Mouse (Mus musculus) embryonic stem cell, embryonic (primary cell): ENCODE results near the gene Rundc3b.

Experiments used
- CTCF ChIA-PET, 4 experiments: fragments of 300-600 bp in 2 of 4; fragments of 350-600 bp in 2 of 4; sonication (Branson Sonifier 250); formaldehyde crosslinking; loops; one replicate each; lab custom pipeline; 2022; ENCODE audit warnings: inconsistent platforms in 2 of 4; lab: Charles Lee
- POLR2A ChIA-PET, 4 experiments: fragments of 300-600 bp in 2 of 4; fragments of 350-600 bp in 2 of 4; sonication (Branson Sonifier 250); formaldehyde crosslinking; loops; one replicate each; lab custom pipeline; 2022; ENCODE audit warnings: antibody characterized with exemption in 4 of 4, inconsistent platforms in 1 of 4; lab: Charles Lee

The Rundc3b gene

DNA sequence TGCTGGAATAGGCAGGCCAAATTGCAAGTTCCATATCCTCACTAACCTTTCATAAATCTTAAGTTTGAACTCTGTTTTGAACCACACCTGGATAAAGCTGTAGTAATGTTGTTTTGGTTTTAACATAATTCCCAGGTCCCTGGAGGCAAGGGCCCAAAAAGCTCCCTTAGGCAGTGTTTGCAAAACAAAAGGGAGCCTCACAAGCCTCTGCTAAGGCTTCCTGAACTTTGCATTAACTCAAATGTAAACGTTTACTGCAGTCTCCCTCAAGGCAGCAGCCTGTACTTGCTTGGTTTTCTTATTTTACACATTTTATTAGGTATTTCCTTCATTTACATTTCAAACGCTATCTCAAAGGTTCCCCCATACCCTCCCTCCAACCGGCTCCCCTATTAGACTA is 103.7 kb downstream of the Rundc3b start:
- POLR2A ChIA-PET = interaction anchor here in 2 of 4 experiments (0.6 kb wide), 2 partner anchors 25 to 381 kb away, joined by 3 read pairs; no protein-coding TSS in a partner anchor
- CTCF ChIA-PET = no interaction called here

DNA sequence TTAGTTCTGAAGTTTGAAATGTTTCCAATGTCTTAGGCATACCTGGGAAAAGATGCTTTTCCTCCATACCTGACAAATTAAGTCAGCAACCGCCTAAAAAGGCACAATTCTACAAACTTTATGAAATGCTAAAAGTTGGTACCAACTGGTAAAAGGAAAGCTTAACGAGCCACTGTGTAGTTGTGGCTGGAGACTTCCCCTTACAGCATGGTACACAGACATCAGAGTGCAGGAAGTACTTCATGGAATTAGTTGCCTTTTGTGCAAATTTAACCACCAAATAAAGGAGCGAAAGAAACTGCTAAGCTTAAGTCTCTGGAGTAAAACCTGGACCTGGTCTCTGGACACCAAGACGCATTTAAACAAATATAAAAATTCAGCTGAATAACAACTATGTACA is 131.0 kb downstream of the Rundc3b start:
- POLR2A ChIA-PET = interaction anchor here in 1 of 4 experiments (0.6 kb wide), 1 partner anchor 380 kb away, joined by 3 read pairs; no protein-coding TSS in a partner anchor
- CTCF ChIA-PET = no interaction called here

DNA sequence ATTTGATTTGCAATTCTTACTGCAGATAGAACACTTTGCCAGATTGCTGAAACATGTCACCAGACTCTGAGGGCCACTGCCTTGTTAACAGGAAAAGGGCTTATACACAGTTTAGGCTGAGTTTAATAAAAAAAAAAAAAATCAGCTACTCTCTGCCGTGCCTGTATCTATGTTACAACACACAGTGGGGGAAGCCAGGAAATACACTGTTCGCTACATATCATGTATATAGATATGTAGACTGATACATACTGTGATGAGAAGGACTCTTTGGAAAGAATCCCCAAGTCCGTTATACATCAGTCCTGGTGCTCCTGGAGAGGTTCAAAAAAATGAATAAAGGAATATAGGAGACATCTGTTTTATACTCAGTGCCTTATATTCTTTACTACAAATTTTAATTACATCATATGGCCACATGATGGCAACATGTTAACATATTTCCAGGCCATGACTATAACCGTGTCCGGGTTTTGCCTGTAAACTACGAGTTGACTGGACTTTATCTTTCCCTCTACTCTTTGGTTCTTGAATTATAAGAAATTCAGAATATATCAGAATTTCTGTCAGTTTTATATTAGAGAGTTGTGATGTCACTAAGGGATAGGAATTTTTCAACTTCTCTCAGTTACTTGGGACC is 133.2 kb downstream of the Rundc3b start:
- POLR2A ChIA-PET = interaction anchor here in 1 of 4 experiments (1.1 kb wide), 1 partner anchor 66 kb away, joined by 3 read pairs; no protein-coding TSS in a partner anchor
- CTCF ChIA-PET = no interaction called here

DNA sequence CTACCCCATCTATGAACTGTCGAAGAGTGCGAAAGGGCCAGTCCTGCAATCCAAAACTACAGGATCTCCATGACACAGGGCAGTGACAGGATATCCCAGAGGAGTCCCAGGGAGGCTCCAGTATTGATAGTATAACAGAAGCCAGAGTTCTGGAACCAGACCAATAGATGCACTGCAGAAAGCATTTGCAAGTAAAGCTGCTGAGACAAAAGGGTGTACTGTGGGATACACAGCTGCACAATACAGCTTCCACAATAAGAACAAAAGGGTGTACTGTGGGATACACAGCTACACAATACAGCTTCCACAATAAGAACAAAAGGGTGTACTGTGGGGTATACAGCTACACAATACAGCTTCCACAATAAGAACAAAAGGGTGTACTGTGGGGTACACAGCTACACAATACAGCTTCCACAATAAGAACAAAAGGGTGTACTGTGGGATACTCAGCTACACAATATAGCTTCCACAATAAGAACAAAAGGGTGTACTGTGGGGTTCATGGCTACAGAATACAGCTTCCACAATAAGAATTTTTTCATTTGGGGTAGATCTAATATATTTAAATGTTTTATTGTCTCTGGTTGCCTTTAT is 134.0 kb downstream of the Rundc3b start:
- ChIA-PET POLR2A (interaction anchor here in 2 of 4 experiments (0.8 to 1.1 kb wide), 2 partner anchors 65 to 130 kb away, joined by 3 read pairs; no protein-coding TSS in a partner anchor), CTCF (interaction anchor here in 2 of 4 experiments (0.8 to 1.1 kb wide), 2 partner anchors 352 to 623 kb away, joined by 3 read pairs; no protein-coding TSS in a partner anchor)

DNA sequence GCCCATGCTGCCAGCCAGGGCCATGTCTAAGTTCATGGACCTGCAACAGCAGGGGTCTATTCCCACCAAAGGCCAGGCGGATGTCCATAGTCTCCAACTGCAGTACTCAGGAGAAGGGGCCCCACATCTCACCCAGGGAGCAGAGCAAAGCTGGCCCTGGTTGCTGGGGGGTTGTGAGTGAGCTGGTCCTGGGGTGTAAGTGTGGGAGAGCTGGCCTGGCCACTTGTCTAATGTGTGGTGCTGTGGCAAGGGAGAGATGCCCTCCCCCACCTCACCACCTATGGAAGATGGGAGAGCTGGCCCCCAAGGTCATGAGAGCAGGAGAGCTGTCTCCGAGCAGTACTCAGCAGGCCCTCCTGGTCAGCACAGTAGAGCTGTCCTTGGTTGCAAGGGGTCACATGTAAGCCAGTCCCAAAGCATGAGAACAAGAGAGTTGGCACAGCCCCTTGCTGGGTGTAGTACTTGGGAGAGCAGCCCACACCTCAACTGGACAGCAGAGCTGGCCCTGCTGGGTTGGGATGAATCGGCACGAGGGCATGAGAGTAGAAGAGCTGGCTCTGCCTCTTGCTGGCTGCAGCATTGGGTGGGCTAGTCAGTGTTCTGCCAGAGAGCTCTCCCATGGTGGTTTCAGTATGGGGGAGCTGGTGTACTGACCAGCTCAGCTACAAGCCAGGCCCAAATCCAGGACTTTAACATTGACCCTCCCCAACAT is 134.6 kb downstream of the Rundc3b start:
- POLR2A ChIA-PET = interaction anchor here in 1 of 4 experiments (0.8 kb wide), 1 partner anchor 130 kb away, joined by 3 read pairs; no protein-coding TSS in a partner anchor
- CTCF ChIA-PET = interaction anchor here in 2 of 4 experiments (0.8 to 1.1 kb wide), 2 partner anchors 353 to 624 kb away, joined by 3 read pairs; no protein-coding TSS in a partner anchor

DNA sequence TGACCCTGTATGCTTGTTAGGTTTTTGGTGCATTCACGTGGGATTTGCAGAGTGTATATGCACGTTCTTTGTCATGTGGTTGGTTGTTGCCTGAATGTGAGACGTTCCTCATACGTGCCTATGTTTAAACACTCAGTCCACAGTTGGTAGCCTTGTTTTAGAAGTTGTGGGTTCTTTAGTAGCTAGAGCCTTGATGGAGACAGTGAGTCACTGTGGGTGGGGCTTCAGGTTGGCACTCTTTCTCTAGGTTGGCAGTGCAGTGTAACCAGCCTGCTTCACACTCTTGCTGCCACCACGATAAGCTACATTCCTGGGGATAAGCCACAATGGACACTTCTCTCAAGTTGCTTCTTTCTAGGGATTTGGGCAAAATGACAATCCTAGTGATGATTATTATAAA is 166.2 kb downstream of the Rundc3b start:
- POLR2A ChIA-PET = interaction anchor here in 1 of 4 experiments (0.9 to 1.5 kb wide), 2 partner anchors 17 to 33 kb away, joined by 3 read pairs; no protein-coding TSS in a partner anchor
- CTCF ChIA-PET = no interaction called here

DNA sequence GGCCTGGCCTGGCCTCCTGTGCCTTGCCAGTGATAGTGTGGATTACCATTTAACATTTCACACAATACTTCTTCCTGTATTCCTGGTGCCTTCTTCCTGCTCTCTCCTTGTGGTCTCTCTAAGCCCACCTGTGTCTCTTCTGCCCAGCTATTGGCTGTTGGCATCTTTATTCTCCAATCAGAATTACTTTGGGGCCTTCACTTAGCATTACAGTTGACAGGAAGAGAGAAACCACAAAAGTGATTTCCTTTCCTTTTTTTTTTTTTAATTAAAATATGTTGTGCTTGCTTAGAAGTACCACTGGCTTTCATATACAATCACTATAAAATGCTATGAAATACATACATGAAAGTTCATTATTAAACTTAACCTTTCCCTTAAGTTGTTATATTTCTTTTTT is 167.2 kb downstream of the Rundc3b start:
- ChIA-PET CTCF (no interaction called here), POLR2A (interaction anchor here in 1 of 4 experiments (0.6 kb wide), 1 partner anchor 404 kb away, joined by 3 read pairs; no protein-coding TSS in a partner anchor)
